In the genomic region with DNA sequence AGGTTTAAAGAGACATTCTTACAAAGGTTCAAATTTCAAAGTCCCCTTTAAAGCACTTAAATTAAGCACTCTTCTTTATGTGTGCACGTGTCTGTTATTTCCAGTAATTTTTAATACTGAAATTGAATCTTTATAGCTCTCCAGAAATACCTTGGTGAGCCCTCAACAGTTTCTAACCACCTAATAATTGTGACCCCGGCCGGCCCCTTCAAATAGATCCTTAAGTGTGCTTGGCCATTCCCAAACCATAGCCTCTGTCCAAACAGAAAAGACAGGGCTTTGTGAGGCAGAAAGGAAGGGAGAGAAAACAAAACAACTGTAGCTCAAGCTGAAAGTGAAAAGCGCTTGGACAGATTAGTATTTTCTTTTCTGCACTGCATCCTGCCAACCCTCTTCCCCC, we compare ENCODE assay signal across 29 mouse cellular contexts. TPM values are rescaled to one million over a fixed set of nuclear protein-coding genes. Genes with fewer than 3 reads are reported as not detected.
"Had no signal": no experiment of that assay in that cellular context is flagged by ENCODE, and none has a peak within 500 bp of the region (broad histone marks: within the 10 kb centered on the region; RNA-seq: fewer than 3 reads in every experiment).

No protein-coding gene starts in this region.

RNA-seq across cellular contexts. Expression of gene Gm7233, which starts 12.5 kb away (rescaled TPM):
- total RNA-seq: common myeloid progenitor, adult 5-6 weeks; forebrain, postnatal 0 days; gastrocnemius, adult 18-20 months; gastrocnemius, adult 2 months; gastrocnemius, adult 8-10 months; gastrocnemius, postnatal 10 days; gastrocnemius, postnatal 14 days; gastrocnemius, postnatal 25 days; gastrocnemius, postnatal 36 days; gastrocnemius, postnatal 4 days; granulocyte monocyte progenitor cell, adult 5-6 weeks; heart, adult 18-20 months; heart, adult 2 months; heart, adult 8-10 months had no signal
- polyA plus RNA-seq: embryonic facial prominence, embryonic 10.5 days; embryonic facial prominence, embryonic 11.5 days; embryonic facial prominence, embryonic 12.5 days; embryonic facial prominence, embryonic 13.5 days; embryonic facial prominence, embryonic 14.5 days; embryonic facial prominence, embryonic 15.5 days; erythroblast, embryonic 14.5 days; forebrain, embryonic 10.5 days; forebrain, embryonic 11.5 days; forebrain, embryonic 12.5 days; forebrain, embryonic 13.5 days; forebrain, embryonic 14.5 days; forebrain, embryonic 15.5 days; forebrain, embryonic 16.5 days; forebrain, postnatal 0 days; gonadal fat pad, adult 2 months; heart, adult 2 months had no signal
